Mouse (Mus musculus) heart, embryonic 15.5 days (tissue): ENCODE results near the gene Ephb1. TPM values are rescaled to one million over a fixed set of nuclear protein-coding genes. Genes with fewer than 3 reads are reported as not detected.

Experiments
- ATAC-seq: fragments of 200-750 bp; cut with Nextera tagmentation; replicated peaks from 2 replicates; pipeline ENCODE4 v1.8.0; 2017; ENCODE audit warnings: low read depth, moderate TSS enrichment; ENCODE audit not compliant: insufficient number of reproducible peaks, insufficient read depth, low FRiP score
- H3K27ac ChIP-seq: fragments of 300-500 bp; sonication (generic); 2 replicates; pipeline ENCODE4 v1.5.1; 2015; ENCODE audit warnings: mild to moderate bottlenecking, inconsistent platforms
- H3K27me3 ChIP-seq: fragments of 300-500 bp; sonication (generic); 2 replicates; pipeline ENCODE4 v1.6.1; 2015; ENCODE audit warnings: inconsistent platforms
- H3K36me3 ChIP-seq: fragments of 300-500 bp; sonication (generic); 2 replicates; pipeline ENCODE4 v1.6.1; 2015; ENCODE audit warnings: mild to moderate bottlenecking, inconsistent platforms
- H3K4me1 ChIP-seq: fragments of 300-500 bp; sonication (generic); replicated peaks from 2 replicates; pipeline ENCODE4 v1.6.1; 2015; ENCODE audit warnings: inconsistent platforms
- H3K4me2 ChIP-seq: fragments of 300-500 bp; sonication (generic); 2 replicates; pipeline ENCODE4 v1.6.1; 2015; ENCODE audit warnings: inconsistent platforms, mild to moderate bottlenecking, moderate library complexity
- H3K4me3 ChIP-seq: fragments of 300-500 bp; sonication (generic); 2 replicates; pipeline ENCODE4 v1.5.1; 2015; ENCODE audit warnings: mild to moderate bottlenecking, inconsistent platforms
- H3K9ac ChIP-seq: fragments of 300-500 bp; sonication (generic); 2 replicates; pipeline ENCODE4 v1.6.1; 2015; ENCODE audit warnings: mild to moderate bottlenecking, inconsistent platforms
- H3K9me3 ChIP-seq: fragments of 300-500 bp; sonication (generic); replicated peaks from 2 replicates; pipeline ENCODE4 v1.6.1; 2016; ENCODE audit warnings: inconsistent platforms
- WGBS: fragments of 180-500 bp; shearing (Covaris S2); methylation state at CpG from one replicate; pipeline ENCODE4 v1.1.7; 2015; ENCODE audit warnings: mixed read lengths; 5-methylcytosine and 5-hydroxymethylcytosine counted together
- polyA plus RNA-seq: library from polyadenylated mRNA; unstranded; fragments of >200 nt; fragmentation: Nextera tagmentation; extraction: Ambion mirVana; gene quantifications from 2 replicates; pipeline ENCODE4 v1.2.1, GENCODE M21; 2015

Gene Ephb1
- polyA plus RNA-seq, 1 experiment from 2014 or later = 1.4 TPM

DNA sequence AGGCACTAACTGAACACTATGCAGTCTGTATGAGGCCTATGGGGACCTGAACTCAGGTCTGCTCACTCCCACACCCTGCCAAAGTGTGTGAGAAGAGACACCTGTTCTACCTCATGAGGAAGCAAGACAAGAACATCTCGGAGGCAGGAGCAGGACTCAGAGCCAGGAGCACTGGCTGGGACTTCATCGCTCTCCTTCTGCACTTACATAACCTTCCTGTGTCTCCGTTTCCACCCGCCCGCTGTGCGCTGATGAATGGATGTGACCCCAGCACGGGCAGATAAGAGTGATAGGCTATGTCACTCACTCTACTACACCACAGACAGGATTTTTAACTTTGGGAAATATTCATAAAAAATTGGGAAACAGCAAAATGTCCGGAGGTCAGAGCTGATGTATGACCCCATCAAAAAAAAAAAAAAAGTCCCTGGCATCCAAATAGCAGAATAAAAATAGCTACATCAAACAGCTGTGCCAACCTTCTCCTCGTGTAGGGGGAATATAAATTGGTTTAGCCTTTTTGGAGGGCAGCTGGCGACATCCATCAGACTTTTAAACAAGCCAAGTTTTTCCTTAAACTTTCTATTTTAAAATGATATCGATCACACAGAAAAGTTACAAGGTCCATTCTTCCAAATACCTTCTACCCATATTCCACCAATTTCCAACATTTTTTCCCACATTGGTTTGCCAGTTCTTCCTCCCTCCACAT, 18.8 kb downstream of the Ephb1 start:
- WGBS = 46% methylated on average over 11 of the region's 11 CpGs
- no peak overlapping the region for H3K4me2 ChIP-seq
- no peak overlapping the region for H3K27ac ChIP-seq
- no peak for ATAC-seq
- no peak overlapping the region for H3K4me3 ChIP-seq
- H3K9ac ChIP-seq = no peak overlapping the region
- H3K36me3 ChIP-seq = no peaks in the 10 kb centered on the region
- H3K27me3 ChIP-seq = peaks cover 9% of the 10 kb centered on the region
- H3K4me1 ChIP-seq = peaks cover 6% of the 10 kb centered on the region
- no peaks in the 10 kb centered on the region for H3K9me3 ChIP-seq

GRCm38 (mm10) chr9:102330266-102331060, 24.0 kb downstream of the Ephb1 start:
- Histone ChIP-seq H3K4me3 (no peak overlapping the region), H3K9ac (no peak overlapping the region), H3K9me3 (no peaks in the 10 kb centered on the region), H3K4me1 (peaks cover 1% of the 10 kb centered on the region), H3K4me2 (no peak overlapping the region), H3K27me3 (peaks cover 7% of the 10 kb centered on the region), H3K36me3 (no peaks in the 10 kb centered on the region), H3K27ac (no peak overlapping the region)
- WGBS = 88% methylated on average over 16 of the region's 16 CpGs
- no peak for ATAC-seq

DNA sequence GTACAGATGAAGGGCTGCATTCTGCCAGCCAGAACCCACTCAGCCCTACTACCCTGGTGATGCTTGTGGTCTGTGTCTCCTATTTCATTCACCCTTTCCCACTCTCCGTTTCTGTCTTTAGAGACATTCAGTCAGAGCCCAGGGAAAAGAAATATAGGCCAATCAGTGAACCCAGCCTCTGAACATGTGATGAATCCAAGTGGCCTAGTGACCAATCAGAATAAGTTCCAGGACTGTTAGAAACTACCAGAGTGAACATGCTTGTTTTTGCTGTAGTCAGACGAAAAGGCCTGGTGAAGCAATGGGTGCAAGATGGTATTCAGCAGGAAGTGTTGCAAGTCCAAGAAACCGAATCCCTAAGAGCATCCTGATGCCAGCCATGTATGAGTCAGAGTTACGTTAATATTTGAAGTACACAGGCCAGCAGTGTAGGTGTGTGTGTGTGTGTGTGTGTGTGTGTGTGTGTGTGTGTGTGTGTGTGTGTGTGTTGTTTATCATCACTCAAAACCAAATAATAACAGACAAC, 26.8 kb downstream of the Ephb1 start:
- H3K4me1 ChIP-seq = no peaks in the 10 kb centered on the region
- H3K9ac ChIP-seq = no peak overlapping the region
- H3K27ac ChIP-seq = no peak overlapping the region
- 71% methylated on average over 4 of the region's 4 CpGs for WGBS
- ATAC-seq = no peak
- no peaks in the 10 kb centered on the region for H3K9me3 ChIP-seq
- H3K27me3 ChIP-seq = 0 out of 2 replicates have a peak, but pooled peaks cover 3% of the 10 kb centered on the region
- H3K4me2 ChIP-seq = no peak overlapping the region
- H3K4me3 ChIP-seq = no peak overlapping the region
- H3K36me3 ChIP-seq = no peaks in the 10 kb centered on the region

DNA sequence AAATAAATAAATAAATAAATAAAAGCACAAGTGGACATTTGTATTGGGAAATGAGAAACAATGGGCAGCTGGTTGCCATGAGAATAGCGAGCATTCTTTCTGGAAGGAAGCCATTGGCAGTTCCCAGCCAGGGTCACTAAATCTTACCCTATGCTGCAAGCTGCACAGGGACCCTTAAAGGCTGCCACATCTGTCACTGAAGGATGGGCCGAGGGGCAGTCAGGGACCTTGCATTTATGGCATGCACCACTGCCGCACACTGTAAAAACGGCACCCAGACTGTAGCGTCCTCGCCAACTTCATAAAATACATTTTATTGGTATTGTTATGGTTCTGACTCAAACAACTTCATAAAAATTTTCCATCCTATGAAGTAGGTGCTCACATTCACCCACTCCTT, 39.1 kb downstream of the Ephb1 start:
- H3K9ac ChIP-seq = no peak overlapping the region
- H3K4me1 ChIP-seq = 0 out of 2 replicates have a peak, but pooled peaks cover under 1% of the 10 kb centered on the region
- no peak overlapping the region for H3K27ac ChIP-seq
- WGBS = 86% methylated on average over 6 of the region's 6 CpGs
- H3K4me2 ChIP-seq = no peak overlapping the region
- H3K9me3 ChIP-seq = no peaks in the 10 kb centered on the region
- no peaks in the 10 kb centered on the region for H3K36me3 ChIP-seq
- no peak for ATAC-seq
- no peak overlapping the region for H3K4me3 ChIP-seq
- no peaks in the 10 kb centered on the region for H3K27me3 ChIP-seq

- no peak overlapping the region for H3K27ac ChIP-seq
These were observed 39.7 kb downstream of the Ephb1 start for GRCm38 (mm10) chr9:102314795-102315194.

DNA sequence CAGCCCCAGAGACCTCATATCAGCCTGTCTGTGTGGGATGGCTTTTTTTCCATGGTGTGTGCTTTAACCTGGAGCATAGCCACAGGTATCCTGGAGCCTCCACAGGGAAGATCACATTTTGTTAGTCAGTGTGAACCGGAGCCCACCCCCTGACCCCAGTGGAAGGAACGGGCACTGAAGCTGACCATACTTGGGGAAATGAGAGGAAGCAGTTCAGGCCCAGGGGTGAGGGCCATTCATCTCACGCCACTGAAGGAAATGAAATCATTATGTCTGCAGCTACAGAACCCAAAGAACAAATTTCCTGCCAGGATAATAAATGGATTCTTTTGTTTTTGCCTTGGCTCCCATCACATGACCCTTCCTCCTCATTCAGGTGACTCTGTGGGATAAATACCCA, 44.1 kb downstream of the Ephb1 start:
- WGBS = 40% methylated on average over 3 of the region's 3 CpGs
- no peak overlapping the region for H3K4me2 ChIP-seq
- H3K4me1 ChIP-seq = peaks cover 18% of the 10 kb centered on the region
- no peaks in the 10 kb centered on the region for H3K9me3 ChIP-seq
- no peaks in the 10 kb centered on the region for H3K27me3 ChIP-seq
- peak overlapping the region; percentile 46 for H3K27ac ChIP-seq
- peak; percentile 44; the same call in 1 of the 2 replicates for ATAC-seq
- H3K36me3 ChIP-seq = no peaks in the 10 kb centered on the region
- H3K9ac ChIP-seq = no peak overlapping the region
- no peak overlapping the region for H3K4me3 ChIP-seq

More at GRCm38 (mm10) chr9:102314795-102315194, 39.7 kb downstream of the Ephb1 start:
- Histone ChIP-seq H3K9me3 (no peaks in the 10 kb centered on the region), H3K27me3 (no peaks in the 10 kb centered on the region), H3K36me3 (no peaks in the 10 kb centered on the region), H3K4me2 (no peak overlapping the region), H3K9ac (no peak overlapping the region), H3K4me3 (no peak overlapping the region), H3K4me1 (0 out of 2 replicates have a peak, but pooled peaks cover 5% of the 10 kb centered on the region)
- no peak for ATAC-seq
- 91% methylated on average over 1 of the region's 1 CpGs for WGBS

GRCm38 (mm10) chr9:102309278-102309677, 45.2 kb downstream of the Ephb1 start:
- H3K27me3 ChIP-seq = peaks cover 2% of the 10 kb centered on the region
- no peaks in the 10 kb centered on the region for H3K9me3 ChIP-seq
- no peak overlapping the region for H3K27ac ChIP-seq
- no peak for ATAC-seq
- no peak overlapping the region for H3K4me2 ChIP-seq
- H3K9ac ChIP-seq = no peak overlapping the region
- no peaks in the 10 kb centered on the region for H3K36me3 ChIP-seq
- H3K4me1 ChIP-seq = peaks cover 18% of the 10 kb centered on the region
- WGBS = 82% methylated on average over 7 of the region's 7 CpGs
- H3K4me3 ChIP-seq = no peak overlapping the region

DNA sequence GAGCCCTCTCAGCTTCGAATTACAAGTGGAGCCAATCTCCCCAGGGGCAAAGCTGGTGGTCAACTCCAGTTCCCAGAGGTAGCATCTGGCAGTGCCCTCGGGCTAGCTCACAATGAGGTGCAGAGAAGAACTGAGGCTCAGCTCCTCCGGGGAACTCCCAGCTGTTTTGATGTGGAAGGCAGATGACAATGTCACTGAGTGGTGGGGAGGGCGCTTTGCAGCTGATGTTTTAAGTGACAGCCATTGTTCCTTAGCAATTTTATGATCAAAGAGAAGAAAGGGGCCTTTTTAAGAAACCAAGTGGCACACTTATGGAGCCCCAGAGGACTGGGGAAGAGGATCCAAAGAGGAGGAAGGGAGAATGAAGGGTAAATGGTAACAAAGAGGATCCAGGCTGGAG, 46.8 kb downstream of the Ephb1 start:
- Histone ChIP-seq H3K27ac (0 out of 2 replicates have a peak overlapping the region, but pooled peaks have one; percentile 15), H3K9ac (no peak overlapping the region)
- WGBS = 58% methylated on average over 4 of the region's 4 CpGs

GRCm38 (mm10) chr9:102306645-102307415, 47.7 kb downstream of the Ephb1 start:
- Histone ChIP-seq H3K4me3 (no peak overlapping the region), H3K4me2 (no peak overlapping the region), H3K4me1 (peaks cover 18% of the 10 kb centered on the region), H3K27ac (peak overlapping the region; percentile 71), H3K27me3 (peaks cover 11% of the 10 kb centered on the region), H3K9ac (no peak overlapping the region), H3K9me3 (no peaks in the 10 kb centered on the region), H3K36me3 (no peaks in the 10 kb centered on the region)
- 52% methylated on average over 1 of the region's 1 CpGs for WGBS
- ATAC-seq = peak; percentile 84

More for the DNA sequence above, 46.8 kb downstream of the Ephb1 start:
- Histone ChIP-seq H3K4me3 (no peak overlapping the region), H3K36me3 (no peaks in the 10 kb centered on the region), H3K27me3 (peaks cover 8% of the 10 kb centered on the region), H3K4me2 (no peak overlapping the region), H3K4me1 (peaks cover 18% of the 10 kb centered on the region), H3K9me3 (no peaks in the 10 kb centered on the region)
- no peak for ATAC-seq

DNA sequence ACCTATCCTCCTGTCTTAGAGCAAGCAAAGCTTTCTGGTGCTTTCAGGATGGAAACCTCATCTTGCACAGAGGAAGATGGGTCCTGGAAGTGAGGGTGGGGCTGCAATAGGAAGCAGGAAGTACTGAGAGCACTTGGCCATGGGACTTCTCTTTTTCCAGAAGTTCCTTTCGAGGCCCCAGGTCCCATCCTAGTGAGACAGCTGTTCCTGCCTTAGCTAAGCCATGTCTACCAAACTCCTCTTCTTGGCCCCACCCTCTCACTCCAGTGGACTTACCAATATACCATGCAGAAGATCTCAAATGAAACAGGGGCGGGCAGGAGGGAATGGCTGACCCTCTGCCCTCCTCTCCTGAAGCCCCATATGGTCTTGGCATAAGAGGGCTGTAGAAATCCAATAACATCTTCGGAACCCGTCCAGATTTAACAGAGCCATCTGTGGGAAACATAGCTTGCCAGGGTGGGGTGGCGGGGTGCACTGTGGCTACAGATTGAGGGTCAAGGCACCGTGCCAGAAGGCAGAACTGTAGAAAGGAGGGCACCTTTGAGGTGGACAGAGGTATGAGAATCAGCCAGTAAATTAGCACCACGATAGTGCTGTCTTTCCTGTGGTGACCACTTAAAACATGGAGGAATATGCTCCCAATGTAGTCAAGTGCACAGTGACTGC, 48.9 kb downstream of the Ephb1 start:
- H3K27ac ChIP-seq = no peak overlapping the region
- H3K4me1 ChIP-seq = peaks cover 18% of the 10 kb centered on the region
- no peak for ATAC-seq
- WGBS = 81% methylated on average over 7 of the region's 7 CpGs
- no peak overlapping the region for H3K4me3 ChIP-seq
- H3K36me3 ChIP-seq = no peaks in the 10 kb centered on the region
- peaks cover 16% of the 10 kb centered on the region for H3K27me3 ChIP-seq
- no peak overlapping the region for H3K4me2 ChIP-seq
- H3K9ac ChIP-seq = no peak overlapping the region
- H3K9me3 ChIP-seq = no peaks in the 10 kb centered on the region
